Mouse (Mus musculus): ENCODE measurements around the gene Ror1.

GRCm38 (mm10) chr4:100119431-100119830, 23.8 kb downstream of the Ror1 start:
- TF ChIP-seq CTCF (IDR thresholded peaks at IDR 0.05; ENCODE audit: low read depth, low read length) (no peak), TAL1 (conservative IDR thresholded peaks at IDR 0.05; ENCODE audit: low read depth, low read length) (no peak), GATA1 (IDR thresholded peaks at IDR 0.05; ENCODE audit: borderline replicate concordance, low read length) (no peak), GATA2 (IDR thresholded peaks at IDR 0.05; ENCODE audit: borderline replicate concordance, low read depth, low read length) (no peak), POLR2AphosphoS5 (IDR thresholded peaks at IDR 0.05; ENCODE audit: insufficient replicate concordance, low read depth, low read length) (no peak)
